Comparison of ENCODE assay signal across 17 mouse cellular contexts in genomic region chr3:84234562-84234961, GRCm38 (mm10).
"Had no signal": no experiment of that assay in that cellular context is flagged by ENCODE, and none has a peak within 500 bp of the region (broad histone marks: within the 10 kb centered on the region; RNA-seq: fewer than 3 reads in every experiment).

No protein-coding gene starts in this region.

- DNase-seq: kidney, adult 8-10 months; kidney, postnatal 10 days; kidney, postnatal 4 days; lung, adult 2 months; lung, postnatal 14 days; midbrain, embryonic 14.5 days; right cerebral cortex, adult 18-20 months; right cerebral cortex, postnatal 25 days; thymus, postnatal 4 days had no signal

- H3K9me3 ChIP-seq: limb, embryonic 10.5 days; neural tube, embryonic 15.5 days had no signal

- H3K27me3 ChIP-seq: neural tube, embryonic 15.5 days had no signal

- H3K27ac ChIP-seq: left cerebral cortex, adult 2 months; limb, embryonic 10.5 days; liver, embryonic 14.5 days; neural tube, embryonic 15.5 days had no signal

- ATAC-seq: inflammation-experienced regulatory T-cells, adult 6 months; intestine, postnatal 0 days had no signal

- H3K4me3 ChIP-seq: left cerebral cortex, adult 2 months; limb, embryonic 10.5 days; midbrain, embryonic 10.5 days; myocyte; neural tube, embryonic 15.5 days had no signal

- H3K4me2 ChIP-seq: neural tube, embryonic 15.5 days had no signal

- H3K36me3 ChIP-seq: limb, embryonic 10.5 days; neural tube, embryonic 15.5 days had no signal

- H3K9ac ChIP-seq: liver, embryonic 14.5 days; neural tube, embryonic 15.5 days had no signal
